Mouse (Mus musculus) CD4-positive helper T cell, adult 2 months (primary cell): ENCODE measurements around the gene Islr.

Experiments
- DNase-seq: peaks from one replicate; pipeline ENCODE4 v3.0.0-alpha.2; 2012; ENCODE audit warnings: low read depth, missing footprints, low spot score

Islr gene

GRCm38 (mm10) chr9:58196610-58197567, 7.2 kb downstream of the Islr start:
- DNase-seq = no peak

GRCm38 (mm10) chr9:58196141-58196540, 8.0 kb downstream of the Islr start:
- DNase-seq = no peak

GRCm38 (mm10) chr9:58195671-58196070, 8.4 kb downstream of the Islr start:
- DNase-seq = no peak

- no peak for DNase-seq
Measured at GRCm38 (mm10) chr9:58194222-58194621, 9.9 kb downstream of the Islr start.

- no peak for DNase-seq
Measured at GRCm38 (mm10) chr9:58184456-58184855, 19.6 kb downstream of the Islr start.

GRCm38 (mm10) chr9:58179390-58179789, 24.7 kb downstream of the Islr start:
- DNase-seq = no peak

GRCm38 (mm10) chr9:58177165-58177564, 26.9 kb downstream of the Islr start:
- DNase-seq = no peak

- no peak for DNase-seq
Measured at GRCm38 (mm10) chr9:58175745-58176487, 28.2 kb downstream of the Islr start.

GRCm38 (mm10) chr9:58174818-58175251, 29.3 kb downstream of the Islr start:
- no peak for DNase-seq

GRCm38 (mm10) chr9:58172863-58173262, 31.2 kb downstream of the Islr start:
- no peak for DNase-seq

GRCm38 (mm10) chr9:58169426-58169825, 34.7 kb downstream of the Islr start:
- DNase-seq = no peak

- DNase-seq = no peak
Measured at GRCm38 (mm10) chr9:58168880-58169279, 35.2 kb downstream of the Islr start.

GRCm38 (mm10) chr9:58165779-58166178, 38.3 kb downstream of the Islr start:
- no peak for DNase-seq

GRCm38 (mm10) chr9:58163146-58163545, 41.0 kb downstream of the Islr start:
- DNase-seq = no peak

GRCm38 (mm10) chr9:58162173-58162572, 41.9 kb downstream of the Islr start:
- no peak for DNase-seq

GRCm38 (mm10) chr9:58160315-58160714, 43.8 kb downstream of the Islr start:
- DNase-seq = no peak

- no peak for DNase-seq
Measured at GRCm38 (mm10) chr9:58159855-58160254, 44.3 kb downstream of the Islr start.

- no peak for DNase-seq
Measured at GRCm38 (mm10) chr9:58158541-58159311, 45.4 kb downstream of the Islr start.

GRCm38 (mm10) chr9:58157838-58158237, 46.3 kb downstream of the Islr start:
- DNase-seq = no peak

GRCm38 (mm10) chr9:58156819-58157560, 47.1 kb downstream of the Islr start:
- DNase-seq = no peak

- no peak for DNase-seq
Measured at GRCm38 (mm10) chr9:58155366-58155765, 48.7 kb downstream of the Islr start.
